Mouse (Mus musculus) MEL-GATA-1-ER (cell line): ENCODE results near the gene Snx29.
"Not testable (repeated sequence)": the region's sequence is repeated elsewhere in the genome, so short reads cannot be mapped to it uniquely, and the experiment has no call there.

Experiments
- DNase-seq: peaks from one replicate; pipeline ENCODE4 v3.0.0-alpha.2; 2012; ENCODE audit warnings: low read depth; ENCODE audit errors: extremely low read depth

The Snx29 gene

GRCm38 (mm10) chr16:11482189-11482588 lies 159.5 kb downstream of the Snx29 start:
- DNase-seq, result no peak

GRCm38 (mm10) chr16:11494895-11495294 lies 172.2 kb downstream of the Snx29 start:
- DNase-seq, result no peak

- DNase-seq, result no peak
Measured at GRCm38 (mm10) chr16:11495923-11496616, 173.4 kb downstream of the Snx29 start.

- DNase-seq, result no peak
Measured at GRCm38 (mm10) chr16:11496721-11497120, 174.0 kb downstream of the Snx29 start.

- no peak for DNase-seq
Measured at GRCm38 (mm10) chr16:11500061-11500460, 177.4 kb downstream of the Snx29 start.

GRCm38 (mm10) chr16:11501138-11501537 lies 178.4 kb downstream of the Snx29 start:
- DNase-seq, result no peak

- DNase-seq, result no peak
Measured at GRCm38 (mm10) chr16:11501611-11502010, 178.9 kb downstream of the Snx29 start.

GRCm38 (mm10) chr16:11504666-11505491 lies 182.2 kb downstream of the Snx29 start:
- DNase-seq, result no peak

GRCm38 (mm10) chr16:11505492-11506176 lies 182.9 kb downstream of the Snx29 start:
- DNase-seq, result no peak

GRCm38 (mm10) chr16:11507188-11507731 lies 184.6 kb downstream of the Snx29 start:
- no peak for DNase-seq

GRCm38 (mm10) chr16:11508341-11508740 lies 185.6 kb downstream of the Snx29 start:
- no peak for DNase-seq

- DNase-seq, result no peak
Measured at GRCm38 (mm10) chr16:11510416-11510815, 187.7 kb downstream of the Snx29 start.

- DNase-seq, result no peak
Measured at GRCm38 (mm10) chr16:11510854-11511253, 188.1 kb downstream of the Snx29 start.

GRCm38 (mm10) chr16:11511696-11512095 lies 189.0 kb downstream of the Snx29 start:
- DNase-seq, result not testable (repeated sequence)

- DNase-seq, result no peak
Measured at GRCm38 (mm10) chr16:11516681-11517080, 194.0 kb downstream of the Snx29 start.

- DNase-seq, result no peak
Measured at GRCm38 (mm10) chr16:11517385-11517784, 194.7 kb downstream of the Snx29 start.

- DNase-seq, result no peak
Measured at GRCm38 (mm10) chr16:11518803-11519498, 196.2 kb downstream of the Snx29 start.

GRCm38 (mm10) chr16:11526104-11526786 lies 203.5 kb downstream of the Snx29 start:
- DNase-seq, result peak; percentile 37

GRCm38 (mm10) chr16:11526996-11527395 lies 204.3 kb downstream of the Snx29 start:
- no peak for DNase-seq

- no peak for DNase-seq
Measured at GRCm38 (mm10) chr16:11530466-11531194, 207.9 kb downstream of the Snx29 start.
